Mouse (Mus musculus) CH12.LX (cell line): ENCODE measurements at regions not wholly inside any gene's neighbourhood (a gene's known extent, or its start where the extent isn't known, plus 50 kb on each side); places are given as distances from the start of the nearest gene placed in this dataset.

Source experiments
- DNase-seq: peaks from one replicate; pipeline ENCODE4 v3.0.0-alpha.2; 2013; ENCODE audit errors: extremely low read depth
- H3K27ac ChIP-seq: 2 replicates; pipeline ENCODE4 v1.5.1; 2012; ENCODE audit warnings: low read depth, mild to moderate bottlenecking, control low read depth, moderate library complexity; ENCODE audit not compliant: insufficient read depth
- H3K27me3 ChIP-seq: replicated peaks from 2 replicates; pipeline ENCODE3; 2012; ENCODE audit warnings: inconsistent platforms
- H3K36me3 ChIP-seq, 2 experiments: replicated peaks in 1 of 2; 2 replicates each; pipeline versions ENCODE3 to v1.6.1; 2012; ENCODE audit warnings: inconsistent platforms in 1 of 2, low read length in 1 of 2, mild to moderate bottlenecking in 1 of 2, mixed read lengths in 1 of 2, moderate library complexity in 1 of 2; ENCODE audit not compliant: control insufficient read depth in 1 of 2, insufficient read depth in 1 of 2
- H3K4me1 ChIP-seq, 2 experiments: 2 replicates each; pipeline ENCODE4 v1.6.1; 2012; ENCODE audit warnings: inconsistent platforms in 1 of 2, moderate library complexity in 1 of 2; ENCODE audit not compliant: insufficient read depth in 2 of 2, control insufficient read depth in 1 of 2
- H3K4me2 ChIP-seq: 2 replicates; pipeline ENCODE4 v1.6.1; 2012; ENCODE audit warnings: low read depth, mild to moderate bottlenecking, control low read depth; ENCODE audit not compliant: poor library complexity, insufficient read depth, severe bottlenecking
- H3K4me3 ChIP-seq, 3 experiments: fragments of 150-350 bp in 1 of 3; sonication (generic) in 1 of 3; replicated peaks in 1 of 3; 2 replicates each; pipeline versions ENCODE3 to v1.5.1; 2011 to 2012; ENCODE audit warnings: low read depth in 2 of 3, low read length in 2 of 3, mild to moderate bottlenecking in 2 of 3, moderate library complexity in 2 of 3, control low read depth in 1 of 3, improper control_type of control experiment in 1 of 3, inconsistent platforms in 1 of 3, mixed read lengths in 1 of 3; ENCODE audit not compliant: poor library complexity in 1 of 3
- H3K79me2 ChIP-seq: replicated peaks from 2 replicates; pipeline ENCODE4 v1.6.1; 2012; ENCODE audit warnings: mild to moderate bottlenecking, moderate library complexity; ENCODE audit not compliant: control insufficient read depth, poor library complexity, insufficient read depth, severe bottlenecking; ENCODE audit errors: extremely low read depth
- H3K9ac ChIP-seq: 2 replicates; pipeline ENCODE4 v1.6.1; 2012; ENCODE audit warnings: low read depth, mild to moderate bottlenecking, control low read depth, moderate library complexity; ENCODE audit not compliant: insufficient read depth
- H3K9me3 ChIP-seq: replicated peaks from 2 replicates; pipeline ENCODE3; 2012; ENCODE audit warnings: low read length, inconsistent platforms, mixed read lengths
- BHLHE40 ChIP-seq: IDR thresholded peaks from 2 replicates; pipeline ENCODE4 v1.6.1; 2011; ENCODE audit warnings: mild to moderate bottlenecking, low read depth, low read length, improper control_type of control experiment
- CHD1 ChIP-seq: IDR thresholded peaks from 2 replicates; pipeline ENCODE4 v1.6.1; 2012; ENCODE audit warnings: low read depth, low read length, improper control_type of control experiment, inconsistent platforms
- ELF1 ChIP-seq: IDR thresholded peaks from 2 replicates; pipeline ENCODE4 v1.6.1; 2014; ENCODE audit warnings: low read depth, mild to moderate bottlenecking, inconsistent platforms, low read length, improper control_type of control experiment
- EP300 ChIP-seq: IDR thresholded peaks from 2 replicates; pipeline ENCODE4 v1.6.1; 2011; ENCODE audit warnings: low read length, improper control_type of control experiment
- JUND ChIP-seq: conservative IDR thresholded peaks from 2 replicates; pipeline ENCODE4 v1.6.1; 2011; ENCODE audit warnings: low read depth, low read length, improper control_type of control experiment
- MAZ ChIP-seq: IDR thresholded peaks from 2 replicates; pipeline ENCODE4 v1.6.1; 2012; ENCODE audit warnings: low read depth, mild to moderate bottlenecking, inconsistent platforms, low read length, improper control_type of control experiment, moderate library complexity
- MEF2A ChIP-seq: IDR thresholded peaks from 2 replicates; pipeline ENCODE4 v1.6.1; 2014; ENCODE audit warnings: low read depth, mild to moderate bottlenecking, inconsistent platforms, low read length, improper control_type of control experiment, borderline replicate concordance
- MXI1 ChIP-seq: IDR thresholded peaks from 2 replicates; pipeline ENCODE4 v1.6.1; 2011; ENCODE audit warnings: mild to moderate bottlenecking, low read depth, low read length, improper control_type of control experiment
- MYC ChIP-seq: IDR thresholded peaks from 2 replicates; pipeline ENCODE4 v1.6.1; 2011; ENCODE audit warnings: low read depth, mild to moderate bottlenecking, improper control_type of control experiment, low read length
- NELFE ChIP-seq: IDR thresholded peaks from 2 replicates; pipeline ENCODE4 v1.6.1; 2011; ENCODE audit warnings: low read depth, low read length, improper control_type of control experiment
- NRF1 ChIP-seq: IDR thresholded peaks from 2 replicates; pipeline ENCODE4 v1.6.1; 2014; ENCODE audit warnings: low read depth, mild to moderate bottlenecking, inconsistent platforms, low read length, improper control_type of control experiment, moderate library complexity
- RAD21 ChIP-seq: IDR thresholded peaks from 2 replicates; pipeline ENCODE4 v1.6.1; 2011; ENCODE audit warnings: low read depth, mild to moderate bottlenecking, low read length, improper control_type of control experiment, moderate library complexity
- RCOR1 ChIP-seq: conservative IDR thresholded peaks from 2 replicates; pipeline ENCODE4 v1.6.1; 2012; ENCODE audit warnings: low read depth, mild to moderate bottlenecking, inconsistent platforms, low read length, improper control_type of control experiment
- USF2 ChIP-seq: conservative IDR thresholded peaks from 2 replicates; pipeline ENCODE4 v1.6.1; 2011; ENCODE audit warnings: low read depth, low read length, improper control_type of control experiment
- ZC3H11A ChIP-seq: IDR thresholded peaks from 2 replicates; pipeline ENCODE4 v1.6.1; 2012; ENCODE audit warnings: low read depth, mild to moderate bottlenecking, inconsistent platforms, low read length, improper control_type of control experiment
- ZMIZ1 ChIP-seq: IDR thresholded peaks from 2 replicates; pipeline ENCODE4 v1.6.1; 2012; ENCODE audit warnings: low read depth, mild to moderate bottlenecking, inconsistent platforms, low read length, improper control_type of control experiment
- ZNF384 ChIP-seq: IDR thresholded peaks from 2 replicates; pipeline ENCODE4 v1.6.1; 2012; ENCODE audit warnings: low read depth, low read length, improper control_type of control experiment, inconsistent platforms
- dilution Hi-C: fragments of 300-500 bp; cut with MboI; formaldehyde crosslinking; loops from 2 replicates; pipeline ENCODE4 v1.14.3; 2020; ENCODE audit warnings: low sequenced_read_pairs; ENCODE audit not compliant: extremely low pct_unique_long_range_greater_than_20kb, extremely low pct_ligation_motif_present
- in situ Hi-C: fragments of 300-500 bp; cut with MboI; formaldehyde crosslinking; loops from 3 replicates; pipeline ENCODE4 v1.14.3; 2019; ENCODE audit warnings: low sequenced_read_pairs, low pct_ligation_motif_present, low pct_unique_long_range_greater_than_20kb, mixed read lengths

GRCm38 (mm10) chr6:18748859-18749258, 99.5 kb upstream of the Lsm8 start:
- Histone ChIP-seq H3K27me3 (no peaks in the 10 kb centered on the region), H3K36me3 (no peaks in the 10 kb centered on the region), H3K4me1 (no peaks in the 10 kb centered on the region), H3K9ac (no peak overlapping the region), H3K4me3 (no peak overlapping the region), H3K9me3 (no peaks in the 10 kb centered on the region), H3K27ac (no peak overlapping the region), H3K79me2 (no peaks in the 10 kb centered on the region), H3K4me2 (no peak overlapping the region)
- no peak for DNase-seq
- dilution Hi-C loops (no loop called here), in situ Hi-C loops (no loop called here)
- TF ChIP-seq BHLHE40: no peak
- TF ChIP-seq ZC3H11A: no peak
- no peak for TF ChIP-seq JUND
- no peak for TF ChIP-seq USF2
- no peak for TF ChIP-seq MXI1
- no peak for TF ChIP-seq MYC
- TF ChIP-seq ELF1: no peak
- no peak for TF ChIP-seq RAD21
- no peak for TF ChIP-seq MEF2A
- no peak for TF ChIP-seq NELFE
- no peak for TF ChIP-seq CHD1

DNA sequence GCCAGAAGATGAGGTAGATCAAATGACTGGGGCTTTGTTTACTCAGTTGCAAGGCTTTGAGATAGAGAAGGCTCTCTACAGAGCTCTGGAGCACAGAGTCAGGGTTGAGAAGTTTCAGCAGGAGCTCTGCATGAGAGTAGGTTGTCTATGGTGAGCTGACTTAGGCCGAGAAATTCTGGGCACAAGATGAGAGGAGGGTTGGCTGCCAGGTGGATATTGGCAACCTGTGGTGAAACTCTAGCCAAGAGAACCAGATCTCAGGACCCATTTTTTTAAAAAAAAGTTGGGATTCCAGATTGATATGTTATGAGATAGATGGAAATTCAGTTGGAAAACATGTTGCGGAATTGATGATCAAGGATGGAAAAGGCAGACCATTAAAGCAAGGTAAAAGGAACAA, 83.8 kb upstream of the Lsm8 start:
- H3K27me3 ChIP-seq: no peaks in the 10 kb centered on the region
- no peak for TF ChIP-seq MEF2A
- no peak for TF ChIP-seq MAZ
- no peak for TF ChIP-seq ZMIZ1
- TF ChIP-seq NRF1: no peak
- no peak for TF ChIP-seq ZNF384
- no peak for TF ChIP-seq EP300
- no peak for TF ChIP-seq RCOR1
- no peak for TF ChIP-seq BHLHE40
- H3K79me2 ChIP-seq: no peaks in the 10 kb centered on the region
- no peak overlapping the region for H3K4me3 ChIP-seq
- no peaks in the 10 kb centered on the region for H3K4me1 ChIP-seq
- H3K36me3 ChIP-seq: no peaks in the 10 kb centered on the region
- dilution Hi-C loops: no loop called here
- no peaks in the 10 kb centered on the region for H3K9me3 ChIP-seq
- no peak overlapping the region for H3K4me2 ChIP-seq
- in situ Hi-C loops: no loop called here
- H3K27ac ChIP-seq: no peak overlapping the region
- H3K9ac ChIP-seq: no peak overlapping the region
- no peak for DNase-seq
